In the genomic region with DNA sequence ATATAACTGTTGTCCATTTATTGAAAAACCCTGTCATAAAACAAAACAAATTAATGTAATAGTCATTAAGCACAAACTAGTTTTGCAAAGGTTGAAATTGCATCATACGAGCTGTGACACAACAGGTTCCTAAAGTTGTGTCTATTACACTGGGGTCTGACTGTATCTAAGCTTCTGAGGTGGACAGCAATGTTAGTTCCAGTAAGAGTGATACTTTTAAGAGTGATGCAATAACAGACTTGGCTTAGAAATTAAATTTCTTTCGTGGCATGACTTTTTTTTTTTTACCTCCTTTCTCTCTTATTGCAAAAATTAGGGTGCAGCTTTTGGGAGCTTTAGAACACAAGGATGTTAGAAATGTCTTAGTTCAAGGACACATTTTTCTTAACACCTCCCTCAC, we compare ENCODE assay signal across 20 mouse cellular contexts. TPM values are rescaled to one million over a fixed set of nuclear protein-coding genes. Genes with fewer than 3 reads are reported as not detected.
"Had no signal": no experiment of that assay in that cellular context is flagged by ENCODE, and none has a peak within 500 bp of the region (broad histone marks: within the 10 kb centered on the region; RNA-seq: fewer than 3 reads in every experiment).

No protein-coding gene starts in this region.

- H3K4me1 ChIP-seq: midbrain, embryonic 13.5 days; midbrain, embryonic 15.5 days; neural tube, embryonic 12.5 days; stomach, embryonic 15.5 days had no signal

- H3K9ac ChIP-seq: lung, embryonic 14.5 days; midbrain, embryonic 13.5 days; midbrain, embryonic 15.5 days; neural tube, embryonic 12.5 days; stomach, embryonic 15.5 days had no signal

- H3K27ac ChIP-seq: midbrain, embryonic 13.5 days; midbrain, embryonic 15.5 days; neural tube, embryonic 12.5 days; stomach, embryonic 15.5 days; stomach, postnatal 0 days had no signal

- H3K4me2 ChIP-seq: lung, embryonic 14.5 days; midbrain, embryonic 11.5 days; midbrain, embryonic 13.5 days; midbrain, embryonic 15.5 days; neural tube, embryonic 12.5 days; stomach, embryonic 15.5 days had no signal

- ATAC-seq: midbrain, embryonic 13.5 days; midbrain, embryonic 15.5 days had no signal

- DNase-seq: lung, adult 18-20 months; lung, embryonic 14.5 days; lung, postnatal 10 days; lung, postnatal 4 days; right cerebral cortex, postnatal 14 days; thymus, adult 2 months; thymus, postnatal 25 days; thymus, postnatal 4 days had no signal

- H3K4me3 ChIP-seq: megakaryocyte, embryonic 14.5 days; midbrain, embryonic 13.5 days; midbrain, embryonic 15.5 days; neural tube, embryonic 12.5 days; stomach, embryonic 15.5 days had no signal

- H3K9me3 ChIP-seq: megakaryocyte, embryonic 14.5 days; midbrain, embryonic 13.5 days; midbrain, embryonic 15.5 days; neural tube, embryonic 12.5 days; stomach, embryonic 15.5 days had no signal

- H3K27me3 ChIP-seq: megakaryocyte, embryonic 14.5 days; midbrain, embryonic 15.5 days; neural tube, embryonic 12.5 days; stomach, embryonic 15.5 days had no signal

- H3K36me3 ChIP-seq: midbrain, embryonic 15.5 days; stomach, embryonic 15.5 days had no signal

RNA-seq across cellular contexts. Expression of a gene that starts 8.6 kb away (rescaled TPM):
- total RNA-seq: midbrain, postnatal 0 days; monocyte, adult 5-6 weeks had no signal
- polyA plus RNA-seq: lung, embryonic 14.5 days; midbrain, embryonic 11.5 days; midbrain, embryonic 13.5 days; midbrain, embryonic 15.5 days; midbrain, postnatal 0 days; neural tube, embryonic 12.5 days; neural tube, embryonic 14.5 days; spleen, adult 2 months; stomach, embryonic 15.5 days had no signal

RNA-seq across cellular contexts. Expression of a gene that starts 55.0 kb away (rescaled TPM):
- total RNA-seq: monocyte, adult 5-6 weeks; neutrophil, adult 5-6 weeks had no signal
